Mouse (Mus musculus) liver, postnatal 0 days (tissue): ENCODE results near the gene Fpgs.

Source experiments
- CTCF ChIP-seq: sonication (generic); IDR thresholded peaks from 2 replicates; pipeline ENCODE4 v1.5.1; 2016; ENCODE audit warnings: antibody characterized with exemption, low read depth
- EP300 ChIP-seq: IDR thresholded peaks from 2 replicates; pipeline ENCODE4 v1.6.1; 2016; ENCODE audit warnings: antibody characterized with exemption, low read depth, mild to moderate bottlenecking

GRCm38 (mm10) chr2:32704021-32704421, at the start of gene Fpgs:
- 0 out of 2 replicates have a peak, but pooled peaks have one; percentile 43 for TF ChIP-seq EP300
- no peak for TF ChIP-seq CTCF
